Mouse (Mus musculus): ENCODE results near the gene Bmp3.
A peak's percentile ranks its signal among the peaks of the same experiment; 100 is the strongest.

Bmp3 gene

GRCm38 (mm10) chr5:98854264-98854626 lies at the start of gene Bmp3:
Bmp3 (plus strand) TSS chr5:98854415.
- DNase-seq (ENCODE audit: low read depth, low spot score), result no peak

- no peak for DNase-seq (ENCODE audit: low read depth, low spot score)
Observed at GRCm38 (mm10) chr5:98804761-98805160, 49.5 kb upstream of the Bmp3 start.

- DNase-seq (ENCODE audit: low read depth, low spot score), result no peak
Observed at GRCm38 (mm10) chr5:98806492-98806891, 47.7 kb upstream of the Bmp3 start.

GRCm38 (mm10) chr5:98807022-98807421 lies 47.2 kb upstream of the Bmp3 start:
- no peak for DNase-seq (ENCODE audit: low read depth, low spot score)

- DNase-seq (ENCODE audit: low read depth, low spot score), result no peak
Observed at GRCm38 (mm10) chr5:98807953-98808352, 46.3 kb upstream of the Bmp3 start.

GRCm38 (mm10) chr5:98812380-98812779 lies 41.8 kb upstream of the Bmp3 start:
- DNase-seq (ENCODE audit: low read depth, low spot score), result no peak

- DNase-seq (ENCODE audit: low read depth, low spot score), result no peak
Observed at GRCm38 (mm10) chr5:98815269-98815668, 38.9 kb upstream of the Bmp3 start.

- no peak for DNase-seq (ENCODE audit: low read depth, low spot score)
Observed at GRCm38 (mm10) chr5:98833760-98834159, 20.5 kb upstream of the Bmp3 start.

- no peak for DNase-seq (ENCODE audit: low read depth, low spot score)
Observed at GRCm38 (mm10) chr5:98834300-98834699, 19.9 kb upstream of the Bmp3 start.

GRCm38 (mm10) chr5:98842600-98843310 lies 11.5 kb upstream of the Bmp3 start:
- DNase-seq (ENCODE audit: low read depth, low spot score), result no peak

- no peak for DNase-seq (ENCODE audit: low read depth, low spot score)
Observed at GRCm38 (mm10) chr5:98844664-98845063, 9.6 kb upstream of the Bmp3 start.

- no peak for DNase-seq (ENCODE audit: low read depth, low spot score)
Observed at GRCm38 (mm10) chr5:98854627-98855564, 681 bp downstream of the Bmp3 start.

- DNase-seq (ENCODE audit: low read depth, low spot score), result no peak
Observed at GRCm38 (mm10) chr5:98855741-98856140, 1.5 kb downstream of the Bmp3 start.

- no peak for DNase-seq (ENCODE audit: low read depth, low spot score)
Observed at GRCm38 (mm10) chr5:98856356-98856755, 2.1 kb downstream of the Bmp3 start.

- peak; percentile 73 for DNase-seq (ENCODE audit: low read depth, low spot score)
Observed at GRCm38 (mm10) chr5:98863891-98864290, 9.7 kb downstream of the Bmp3 start.

- DNase-seq (ENCODE audit: low read depth, low spot score), result no peak
Observed at GRCm38 (mm10) chr5:98865146-98865545, 10.9 kb downstream of the Bmp3 start.

- peak; percentile 62 for DNase-seq (ENCODE audit: low read depth, low spot score)
Observed at GRCm38 (mm10) chr5:98876056-98876455, 21.8 kb downstream of the Bmp3 start.

GRCm38 (mm10) chr5:98878891-98879290 lies 24.7 kb downstream of the Bmp3 start:
- peak; percentile 67 for DNase-seq (ENCODE audit: low read depth, low spot score)

- no peak for DNase-seq (ENCODE audit: low read depth, low spot score)
Observed at GRCm38 (mm10) chr5:98882096-98882495, 27.9 kb downstream of the Bmp3 start.

- DNase-seq (ENCODE audit: low read depth, low spot score), result no peak
Observed at GRCm38 (mm10) chr5:98890544-98891050, 36.4 kb downstream of the Bmp3 start.

GRCm38 (mm10) chr5:98894281-98894680 lies 40.1 kb downstream of the Bmp3 start:
- DNase-seq (ENCODE audit: low read depth, low spot score), result no peak

- no peak for DNase-seq (ENCODE audit: low read depth, low spot score)
Observed at GRCm38 (mm10) chr5:98897946-98898345, 43.7 kb downstream of the Bmp3 start.

- DNase-seq (ENCODE audit: low read depth, low spot score), result no peak
Observed at GRCm38 (mm10) chr5:98900926-98901325, 46.7 kb downstream of the Bmp3 start.
